Mouse (Mus musculus) forebrain, embryonic 11.5 days (tissue): ENCODE data around the gene Prdm16. TPM values are rescaled to one million over a fixed set of nuclear protein-coding genes. Genes with fewer than 3 reads are reported as not detected.

Experiments
- ATAC-seq: fragments of 200-750 bp; cut with Nextera tagmentation; replicated peaks from 2 replicates; pipeline ENCODE4 v1.8.0; 2017; ENCODE audit warnings: moderate TSS enrichment; ENCODE audit not compliant: low FRiP score
- DNase-seq: peaks from one replicate; pipeline ENCODE4 v3.0.0-alpha.2; 2017; ENCODE audit warnings: low spot score
- H3K27ac ChIP-seq: fragments of 300-500 bp; sonication (generic); 2 replicates; pipeline ENCODE4 v1.5.1; 2014; ENCODE audit warnings: low read depth, low read length
- H3K27me3 ChIP-seq: fragments of 300-500 bp; sonication (generic); 2 replicates; pipeline ENCODE4 v1.6.1; 2014; ENCODE audit warnings: mild to moderate bottlenecking, low read length, mixed read lengths; ENCODE audit not compliant: control insufficient read depth, insufficient read depth
- H3K36me3 ChIP-seq: fragments of 300-500 bp; sonication (generic); 2 replicates; pipeline ENCODE4 v1.6.1; 2014; ENCODE audit warnings: mild to moderate bottlenecking, low read length, moderate library complexity, mixed read lengths; ENCODE audit not compliant: control insufficient read depth, insufficient read depth
- H3K4me1 ChIP-seq: fragments of 300-500 bp; sonication (generic); replicated peaks from 2 replicates; pipeline ENCODE4 v1.6.1; 2014; ENCODE audit warnings: low read length, mixed read lengths; ENCODE audit not compliant: control insufficient read depth, insufficient read depth
- H3K4me2 ChIP-seq: fragments of 300-500 bp; sonication (generic); 2 replicates; pipeline ENCODE4 v1.6.1; 2014; ENCODE audit warnings: low read depth, mild to moderate bottlenecking, low read length, moderate library complexity, mixed read lengths; ENCODE audit not compliant: severe bottlenecking
- H3K4me3 ChIP-seq: fragments of 300-500 bp; sonication (generic); 2 replicates; pipeline ENCODE4 v1.5.1; 2014; ENCODE audit warnings: low read depth, low read length
- H3K9ac ChIP-seq: fragments of 300-500 bp; sonication (generic); 2 replicates; pipeline ENCODE4 v1.6.1; 2014; ENCODE audit warnings: low read length
- H3K9me3 ChIP-seq: fragments of 300-500 bp; sonication (generic); 2 replicates; pipeline ENCODE4 v1.6.1; 2016; ENCODE audit warnings: low read length, mixed read lengths; ENCODE audit not compliant: control insufficient read depth
- WGBS: fragments of 180-500 bp; shearing (Covaris S2); extraction: QIAGEN DNeasy Blood & Tissue Kit; methylation state at CpG from one replicate; pipeline ENCODE4 v1.1.7; 2014; 5-methylcytosine and 5-hydroxymethylcytosine counted together
- polyA plus RNA-seq: library from polyadenylated mRNA; unstranded; fragments of >200 nt; fragmentation: Nextera tagmentation; extraction: Ambion mirVana; gene quantifications from 2 replicates; pipeline ENCODE4 v1.2.1, GENCODE M21; 2014

Prdm16 gene
- polyA plus RNA-seq, 1 experiment from 2014 or later, result 49.3 TPM

GRCm38 (mm10) chr4:154519470-154520037, 117.1 kb downstream of the Prdm16 start:
- H3K4me2 ChIP-seq, result no peak overlapping the region
- no peaks in the 10 kb centered on the region for H3K27me3 ChIP-seq
- DNase-seq, result no peak

DNA sequence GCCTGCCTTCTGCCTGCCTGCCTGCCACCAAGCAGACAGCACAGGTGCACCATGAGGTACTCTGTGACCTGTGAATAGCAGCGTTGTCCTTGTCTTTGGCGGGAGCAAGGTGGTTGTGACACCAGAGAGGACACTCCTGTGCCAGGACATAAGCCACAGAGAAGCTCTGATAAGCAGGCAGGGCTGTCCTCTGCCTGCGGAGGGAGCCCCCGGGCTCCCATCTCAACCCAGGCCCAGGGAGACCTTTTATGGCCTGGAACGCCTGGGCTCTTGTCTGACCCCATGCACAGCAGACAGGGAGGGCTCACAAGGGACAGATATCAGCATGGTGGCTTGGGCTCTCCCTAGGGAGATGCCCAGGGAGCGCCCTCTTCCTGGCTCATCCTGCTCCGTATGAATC, 118.7 kb downstream of the Prdm16 start:
- DNase-seq (no peak), ATAC-seq (no peak)
- no peaks in the 10 kb centered on the region for H3K9me3 ChIP-seq
- H3K9ac ChIP-seq, result no peak overlapping the region
- WGBS, result 81% methylated on average over 7 of the region's 7 CpGs
- no peak overlapping the region for H3K27ac ChIP-seq
- H3K4me1 ChIP-seq, result peaks cover 19% of the 10 kb centered on the region
- H3K27me3 ChIP-seq, result no peaks in the 10 kb centered on the region
- H3K36me3 ChIP-seq, result no peaks in the 10 kb centered on the region
- no peak overlapping the region for H3K4me2 ChIP-seq
- no peak overlapping the region for H3K4me3 ChIP-seq

More at GRCm38 (mm10) chr4:154519470-154520037, 117.1 kb downstream of the Prdm16 start:
- Histone ChIP-seq H3K4me1 (peaks cover 17% of the 10 kb centered on the region), H3K9me3 (no peaks in the 10 kb centered on the region), H3K9ac (no peak overlapping the region), H3K4me3 (no peak overlapping the region), H3K27ac (no peak overlapping the region), H3K36me3 (no peaks in the 10 kb centered on the region)
- ATAC-seq, result no peak
- 88% methylated on average over 16 of the region's 16 CpGs for WGBS

- DNase-seq, result no peak
- peak overlapping the region; percentile 35; the same call in 1 of the 2 replicates for H3K9ac ChIP-seq
- no peaks in the 10 kb centered on the region for H3K36me3 ChIP-seq
- H3K4me3 ChIP-seq, result no peak overlapping the region
- no peaks in the 10 kb centered on the region for H3K9me3 ChIP-seq
- peak overlapping the region; percentile 41; the same call in 1 of the 2 replicates for H3K27ac ChIP-seq
- ATAC-seq, result no peak
- WGBS, result 17% methylated on average over 8 of the region's 8 CpGs
- no peak overlapping the region for H3K4me2 ChIP-seq
- H3K27me3 ChIP-seq, result no peaks in the 10 kb centered on the region
- peaks cover 31% of the 10 kb centered on the region for H3K4me1 ChIP-seq
Observed at GRCm38 (mm10) chr4:154516470-154516869, 120.2 kb downstream of the Prdm16 start.

DNA sequence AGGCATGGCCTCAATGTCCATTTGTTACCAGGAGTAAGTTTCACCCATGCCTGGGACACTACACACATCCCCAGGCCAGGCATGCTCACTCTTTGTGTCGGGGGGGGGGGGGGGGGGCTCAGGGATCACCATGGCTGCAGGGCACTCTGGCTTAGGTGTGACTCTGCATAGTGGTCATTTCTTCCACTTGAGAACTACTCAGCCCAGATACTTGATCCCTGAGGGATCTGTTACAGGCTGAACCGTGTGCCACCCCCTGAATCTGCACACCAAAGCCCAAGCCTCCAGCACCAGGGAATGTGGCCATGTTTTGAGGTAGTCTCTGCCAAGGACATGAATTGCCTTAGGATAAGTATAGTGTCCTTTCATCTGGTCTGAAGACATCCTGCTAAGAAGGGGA, 123.0 kb downstream of the Prdm16 start:
- no peak overlapping the region for H3K4me3 ChIP-seq
- no peak overlapping the region for H3K9ac ChIP-seq
- H3K36me3 ChIP-seq, result no peaks in the 10 kb centered on the region
- DNase-seq (no peak), ATAC-seq (no peak)
- no peaks in the 10 kb centered on the region for H3K27me3 ChIP-seq
- H3K9me3 ChIP-seq, result no peaks in the 10 kb centered on the region
- H3K4me2 ChIP-seq, result no peak overlapping the region
- no peak overlapping the region for H3K27ac ChIP-seq
- peaks cover 48% of the 10 kb centered on the region for H3K4me1 ChIP-seq
- 40% methylated on average over 2 of the region's 2 CpGs for WGBS

- peak; percentile 90 for DNase-seq
Observed at GRCm38 (mm10) chr4:154512518-154513090, 124.1 kb downstream of the Prdm16 start.

GRCm38 (mm10) chr4:154511767-154512166, 124.9 kb downstream of the Prdm16 start:
- Histone ChIP-seq H3K9ac (no peak overlapping the region), H3K36me3 (no peaks in the 10 kb centered on the region), H3K9me3 (no peaks in the 10 kb centered on the region), H3K4me1 (peaks cover 53% of the 10 kb centered on the region), H3K27me3 (no peaks in the 10 kb centered on the region), H3K27ac (peak overlapping the region; percentile 73; the same call in 1 of the 2 replicates), H3K4me2 (no peak overlapping the region), H3K4me3 (no peak overlapping the region)
- DNase-seq (peak; percentile 76), ATAC-seq (peak; percentile 34; the same call in 1 of the 2 replicates)
- WGBS, result 16% methylated on average over 4 of the region's 4 CpGs

More at GRCm38 (mm10) chr4:154512518-154513090, 124.1 kb downstream of the Prdm16 start:
- H3K4me3 ChIP-seq, result no peak overlapping the region
- H3K4me2 ChIP-seq, result peak overlapping the region; percentile 24; the same call in 1 of the 2 replicates
- H3K27ac ChIP-seq, result peak overlapping the region; percentile 76; the same call in 1 of the 2 replicates
- 0 out of 2 replicates have a peak overlapping the region, but pooled peaks have one; percentile 27 for H3K9ac ChIP-seq
- H3K36me3 ChIP-seq, result no peaks in the 10 kb centered on the region
- H3K27me3 ChIP-seq, result no peaks in the 10 kb centered on the region
- ATAC-seq, result peak; percentile 79
- H3K9me3 ChIP-seq, result no peaks in the 10 kb centered on the region
- peaks cover 51% of the 10 kb centered on the region for H3K4me1 ChIP-seq
- 4% methylated on average over 15 of the region's 15 CpGs for WGBS

- 0 out of 2 replicates have a peak overlapping the region, but pooled peaks have one; percentile 5 for H3K4me3 ChIP-seq
- H3K4me1 ChIP-seq, result peaks cover 66% of the 10 kb centered on the region
- ATAC-seq, result peak; percentile 72
- peak; percentile 87 for DNase-seq
- H3K4me2 ChIP-seq, result peak overlapping the region; percentile 43
- no peaks in the 10 kb centered on the region for H3K9me3 ChIP-seq
- no peaks in the 10 kb centered on the region for H3K27me3 ChIP-seq
- 2% methylated on average over 20 of the region's 20 CpGs for WGBS
- H3K9ac ChIP-seq, result no peak overlapping the region
- H3K27ac ChIP-seq, result peak overlapping the region; percentile 70
- no peaks in the 10 kb centered on the region for H3K36me3 ChIP-seq
Observed at GRCm38 (mm10) chr4:154506774-154507435, 129.8 kb downstream of the Prdm16 start.

DNA sequence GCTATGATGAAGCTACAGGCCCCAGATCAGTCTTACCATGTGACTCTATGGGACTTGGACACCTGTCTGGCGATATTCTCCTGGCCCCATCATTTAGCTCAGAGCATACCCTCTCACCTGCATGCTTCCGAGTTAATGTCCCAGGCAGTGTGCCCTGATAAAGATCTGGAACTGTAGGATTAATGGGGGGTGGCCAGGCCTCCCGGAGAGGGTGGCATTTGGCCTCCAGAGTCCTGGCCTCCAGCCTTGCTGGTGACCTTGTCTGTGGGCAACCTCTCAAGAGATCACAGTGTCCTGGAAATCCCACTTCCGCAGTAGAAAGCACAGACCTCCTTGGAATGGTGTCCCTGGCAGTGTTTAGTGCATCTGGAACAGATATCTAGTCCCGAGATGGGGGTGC, 131.4 kb downstream of the Prdm16 start:
- no peak overlapping the region for H3K27ac ChIP-seq
- no peak for ATAC-seq
- 82% methylated on average over 5 of the region's 5 CpGs for WGBS
- H3K27me3 ChIP-seq, result no peaks in the 10 kb centered on the region
- peaks cover 69% of the 10 kb centered on the region for H3K4me1 ChIP-seq
- DNase-seq, result no peak
- no peak overlapping the region for H3K9ac ChIP-seq
- no peaks in the 10 kb centered on the region for H3K36me3 ChIP-seq
- H3K4me3 ChIP-seq, result no peak overlapping the region
- no peak overlapping the region for H3K4me2 ChIP-seq
- no peaks in the 10 kb centered on the region for H3K9me3 ChIP-seq
